16 mouse cellular contexts compared by ENCODE assay signal in genomic region chr17:30678523-30678922, GRCm38 (mm10).
"Had no signal": no experiment of that assay in that cellular context is flagged by ENCODE, and none has a peak within 500 bp of the region (broad histone marks: within the 10 kb centered on the region; RNA-seq: fewer than 3 reads in every experiment).

No protein-coding gene starts in this region.

- H3K9me3 ChIP-seq: lung, embryonic 15.5 days; midbrain, embryonic 13.5 days; midbrain, embryonic 15.5 days; neural tube, embryonic 12.5 days; stomach, embryonic 15.5 days had no signal

- H3K4me3 ChIP-seq: lung, embryonic 15.5 days; midbrain, embryonic 13.5 days; midbrain, embryonic 15.5 days; neural tube, embryonic 12.5 days; stomach, embryonic 15.5 days had no signal

- H3K27me3 ChIP-seq: lung, embryonic 15.5 days; midbrain, embryonic 13.5 days; midbrain, embryonic 15.5 days; neural tube, embryonic 12.5 days; stomach, embryonic 15.5 days had no signal

- H3K4me2 ChIP-seq: lung, embryonic 15.5 days; midbrain, embryonic 11.5 days; midbrain, embryonic 13.5 days; midbrain, embryonic 15.5 days; neural tube, embryonic 12.5 days; stomach, embryonic 15.5 days had no signal

- ATAC-seq: lung, postnatal 0 days; midbrain, embryonic 13.5 days; midbrain, embryonic 15.5 days had no signal

- H3K27ac ChIP-seq: lung, embryonic 15.5 days; macrophage; midbrain, embryonic 13.5 days; midbrain, embryonic 15.5 days; neural tube, embryonic 12.5 days; stomach, embryonic 15.5 days; stomach, postnatal 0 days had no signal

- H3K36me3 ChIP-seq: lung, embryonic 15.5 days; midbrain, embryonic 13.5 days; midbrain, embryonic 15.5 days; neural tube, embryonic 12.5 days; stomach, embryonic 15.5 days had no signal

- DNase-seq: lung, adult 2 months; lung, postnatal 14 days; lung, postnatal 36 days; right cerebral cortex, postnatal 14 days; thymus, adult 2 months; thymus, postnatal 25 days; thymus, postnatal 4 days had no signal

- H3K9ac ChIP-seq: lung, embryonic 15.5 days; midbrain, embryonic 13.5 days; midbrain, embryonic 15.5 days; neural tube, embryonic 12.5 days; stomach, embryonic 15.5 days had no signal

- H3K4me1 ChIP-seq: lung, embryonic 15.5 days; midbrain, embryonic 13.5 days; midbrain, embryonic 15.5 days; neural tube, embryonic 12.5 days; stomach, embryonic 15.5 days had no signal
